Mouse (Mus musculus): ENCODE measurements at regions not wholly inside any gene's neighbourhood (a gene's known extent, or its start where the extent isn't known, plus 50 kb on each side); places are given as distances from the start of the nearest gene placed in this dataset.
A peak's percentile ranks its signal among the peaks of the same experiment; 100 is the strongest.
"Not testable (repeated sequence)": the region's sequence is repeated elsewhere in the genome, so short reads cannot be mapped to it uniquely, and the experiment has no call there.

DNA sequence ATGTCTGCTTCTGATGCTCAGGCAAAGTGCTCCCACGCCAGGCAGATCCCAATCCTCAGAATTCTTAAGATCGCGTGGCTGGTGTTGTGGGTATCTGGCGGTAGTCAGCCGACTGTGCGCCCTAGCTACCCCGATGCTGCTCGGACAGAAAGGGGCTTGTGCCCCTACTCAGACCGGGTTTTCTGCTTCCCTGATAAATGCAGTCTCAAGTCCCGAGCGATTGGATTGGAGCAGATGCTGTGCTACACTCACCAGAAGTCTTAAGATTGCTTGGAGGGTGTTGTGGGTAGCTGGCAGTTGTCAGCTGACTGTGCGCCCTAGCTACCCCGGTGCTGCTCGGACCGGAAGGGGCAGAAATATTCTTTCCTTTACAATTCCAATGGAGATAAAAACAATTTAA, 99.3 kb downstream of the Gm7489 start:
- H3K27me3 ChIP-seq; H3K9ac ChIP-seq; H3K27ac ChIP-seq; H3K4me3 ChIP-seq; H3K36me3 ChIP-seq (ENCODE audit: poor library complexity, severe bottlenecking); ATAC-seq; H3K9me3 ChIP-seq (replicated peaks); H3K4me2 ChIP-seq; H3K4me1 ChIP-seq: not testable (repeated sequence)
- 93% methylated on average over 15 of the region's 15 CpGs for WGBS

DNA sequence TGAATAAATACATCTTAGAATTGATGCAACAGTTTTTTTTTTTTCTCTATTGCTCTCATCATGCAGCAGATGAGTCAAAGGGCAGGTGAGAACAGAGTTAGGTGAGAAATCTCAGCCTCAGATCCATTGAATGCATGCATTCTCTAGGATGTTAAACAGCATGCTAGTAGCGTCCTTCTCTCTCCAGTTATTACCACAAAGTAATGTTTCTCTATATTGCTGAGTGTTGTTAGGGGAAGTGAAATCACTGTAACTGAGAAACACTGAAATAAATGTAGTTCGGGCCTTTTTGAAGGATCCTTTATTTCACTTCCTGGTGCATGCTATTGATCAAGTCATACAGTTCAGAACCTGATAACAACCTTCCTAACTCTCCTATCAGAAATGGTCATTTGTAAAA, 105.2 kb downstream of the Gm7489 start:
- H3K4me1 ChIP-seq: no peaks in the 10 kb centered on the region
- no peak overlapping the region for H3K4me3 ChIP-seq
- ATAC-seq: no peak
- no peaks in the 10 kb centered on the region for H3K36me3 ChIP-seq (ENCODE audit: poor library complexity, severe bottlenecking)
- H3K9ac ChIP-seq: no peak overlapping the region
- H3K9me3 ChIP-seq (replicated peaks): no peaks in the 10 kb centered on the region
- no peak overlapping the region for H3K27ac ChIP-seq
- H3K4me2 ChIP-seq: no peak overlapping the region
- no peaks in the 10 kb centered on the region for H3K27me3 ChIP-seq
- 89% methylated on average over 2 of the region's 2 CpGs for WGBS

DNA sequence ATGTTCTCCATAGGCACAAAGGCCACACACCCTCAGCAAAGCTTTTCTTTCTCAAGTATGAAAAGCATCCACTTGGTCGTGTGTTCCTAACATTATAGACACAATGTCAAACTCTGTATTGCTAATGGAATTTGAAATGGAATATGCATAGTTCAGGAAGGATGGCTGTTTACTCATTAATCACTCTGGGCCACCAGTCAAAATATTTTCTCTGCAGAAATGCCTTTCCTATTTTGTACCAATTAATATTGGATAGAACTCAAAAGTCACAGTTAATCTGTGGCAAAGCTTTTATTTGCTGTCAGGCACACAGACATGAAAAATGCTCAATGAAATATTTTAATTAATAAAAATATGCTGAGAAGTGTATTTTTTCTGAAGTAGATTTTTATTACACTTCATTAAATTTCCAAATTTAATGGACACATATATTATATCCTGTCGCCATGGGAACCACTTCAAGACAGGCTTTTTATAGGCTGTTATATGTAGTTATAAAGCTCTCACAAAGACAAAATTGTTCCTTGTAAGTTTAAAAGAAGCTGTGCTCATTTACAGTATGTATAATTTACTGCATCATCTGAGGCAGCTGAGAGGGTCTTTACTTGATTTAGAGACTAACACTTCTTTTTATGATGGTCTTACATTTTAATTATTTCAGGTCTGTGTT, 110.6 kb downstream of the Gm7489 start:
- H3K9ac ChIP-seq: no peak overlapping the region
- H3K9me3 ChIP-seq (replicated peaks): no peaks in the 10 kb centered on the region
- H3K4me3 ChIP-seq: no peak overlapping the region
- no peak overlapping the region for H3K4me2 ChIP-seq
- no peak for ATAC-seq
- no peaks in the 10 kb centered on the region for H3K4me1 ChIP-seq
- no peak overlapping the region for H3K27ac ChIP-seq
- WGBS: 68% methylated on average over 2 of the region's 2 CpGs
- no peaks in the 10 kb centered on the region for H3K36me3 ChIP-seq (ENCODE audit: poor library complexity, severe bottlenecking)
- no peaks in the 10 kb centered on the region for H3K27me3 ChIP-seq

DNA sequence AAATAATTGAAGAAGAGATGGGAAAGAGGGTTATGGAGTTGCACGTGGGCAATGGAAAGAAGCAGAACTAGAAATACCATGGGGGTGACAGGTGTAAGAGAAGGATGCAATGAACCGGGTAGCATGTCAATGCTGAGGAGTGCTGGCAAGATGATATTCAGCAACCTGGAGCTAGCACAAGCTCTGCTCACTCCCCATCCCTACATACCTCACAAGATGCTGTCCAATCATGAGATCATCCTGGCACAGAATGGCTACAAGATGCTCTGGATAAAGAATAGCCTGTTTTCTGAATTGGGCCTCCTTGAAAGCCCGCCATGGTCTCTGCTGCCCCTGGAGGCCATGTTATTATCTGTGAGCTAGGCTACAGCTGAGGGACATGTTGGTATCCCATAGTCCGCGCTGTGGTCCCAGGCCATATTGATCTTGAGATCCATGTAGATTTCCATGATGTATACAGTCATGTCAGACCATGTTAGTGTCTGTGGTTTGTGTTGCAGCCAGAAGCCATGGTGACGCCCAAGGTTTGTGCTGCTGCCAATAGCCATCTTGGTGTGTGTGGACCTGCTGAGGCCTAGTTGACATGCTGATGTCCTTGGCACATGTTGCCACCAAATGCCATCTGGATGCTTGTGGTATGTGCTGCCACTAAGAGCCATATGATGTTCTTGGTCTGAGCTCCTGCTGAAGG, 114.0 kb downstream of the Gm7489 start:
- ATAC-seq: no peak
- H3K4me1 ChIP-seq: no peaks in the 10 kb centered on the region
- no peaks in the 10 kb centered on the region for H3K9me3 ChIP-seq (replicated peaks)
- H3K27me3 ChIP-seq: no peaks in the 10 kb centered on the region
- no peak overlapping the region for H3K4me3 ChIP-seq
- H3K36me3 ChIP-seq (ENCODE audit: poor library complexity, severe bottlenecking): no peaks in the 10 kb centered on the region
- H3K4me2 ChIP-seq: no peak overlapping the region
- no peak overlapping the region for H3K27ac ChIP-seq
- no peak overlapping the region for H3K9ac ChIP-seq
- 98% methylated on average over 6 of the region's 6 CpGs for WGBS

DNA sequence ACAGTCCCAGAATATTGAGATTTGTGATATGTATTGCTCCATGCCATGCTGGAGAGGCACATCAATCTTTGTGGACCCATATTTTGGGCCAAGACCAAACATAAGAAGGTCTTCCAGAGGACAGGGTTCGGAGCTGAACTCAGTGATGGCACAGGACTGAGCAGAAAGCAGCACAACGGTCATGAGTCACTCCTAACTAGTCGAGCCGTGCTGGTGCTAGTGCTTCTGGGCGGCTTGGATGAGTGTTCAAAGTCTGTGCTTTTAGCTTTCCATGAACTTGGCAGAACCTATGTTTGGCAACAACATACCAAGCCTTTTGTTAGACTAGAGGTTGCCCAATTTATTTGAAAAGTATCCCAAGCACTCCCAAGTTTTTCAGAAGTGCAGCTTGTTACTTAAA, 149.1 kb downstream of the Gm7489 start:
- H3K36me3 ChIP-seq (ENCODE audit: poor library complexity, severe bottlenecking): no peaks in the 10 kb centered on the region
- H3K27ac ChIP-seq: no peak overlapping the region
- 74% methylated on average over 5 of the region's 5 CpGs for WGBS
- no peak overlapping the region for H3K9ac ChIP-seq
- ATAC-seq: no peak
- no peaks in the 10 kb centered on the region for H3K4me1 ChIP-seq
- no peaks in the 10 kb centered on the region for H3K9me3 ChIP-seq (replicated peaks)
- H3K4me3 ChIP-seq: no peak overlapping the region
- H3K4me2 ChIP-seq: no peak overlapping the region
- no peaks in the 10 kb centered on the region for H3K27me3 ChIP-seq

DNA sequence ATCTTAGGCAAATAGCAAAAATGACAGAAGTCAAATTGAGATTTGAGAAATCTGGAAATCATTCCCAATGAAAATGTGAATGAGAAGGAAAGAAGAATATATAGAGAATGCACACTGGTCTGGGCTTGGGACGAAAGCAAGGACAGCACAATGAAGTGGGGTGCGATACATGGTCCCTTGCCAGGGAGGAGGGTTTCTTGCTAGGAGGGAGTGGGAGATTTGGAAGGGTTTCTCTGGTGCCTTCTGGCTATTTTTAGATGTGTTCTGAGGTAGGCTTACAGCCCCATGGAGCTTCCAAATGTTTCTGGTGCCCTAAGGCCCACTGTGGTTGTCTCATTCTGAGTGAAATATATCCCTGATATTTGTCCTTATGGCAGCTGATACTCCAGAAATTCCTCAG, 166.0 kb downstream of the Gm7489 start:
- no peak for ATAC-seq
- Histone ChIP-seq H3K27me3 (no peaks in the 10 kb centered on the region), H3K27ac (no peak overlapping the region), H3K4me2 (no peak overlapping the region), H3K4me1 (no peaks in the 10 kb centered on the region), H3K4me3 (no peak overlapping the region), H3K36me3 (ENCODE audit: poor library complexity, severe bottlenecking) (no peaks in the 10 kb centered on the region), H3K9me3 (replicated peaks) (no peaks in the 10 kb centered on the region), H3K9ac (no peak overlapping the region)
- WGBS: 95% methylated on average over 2 of the region's 2 CpGs

DNA sequence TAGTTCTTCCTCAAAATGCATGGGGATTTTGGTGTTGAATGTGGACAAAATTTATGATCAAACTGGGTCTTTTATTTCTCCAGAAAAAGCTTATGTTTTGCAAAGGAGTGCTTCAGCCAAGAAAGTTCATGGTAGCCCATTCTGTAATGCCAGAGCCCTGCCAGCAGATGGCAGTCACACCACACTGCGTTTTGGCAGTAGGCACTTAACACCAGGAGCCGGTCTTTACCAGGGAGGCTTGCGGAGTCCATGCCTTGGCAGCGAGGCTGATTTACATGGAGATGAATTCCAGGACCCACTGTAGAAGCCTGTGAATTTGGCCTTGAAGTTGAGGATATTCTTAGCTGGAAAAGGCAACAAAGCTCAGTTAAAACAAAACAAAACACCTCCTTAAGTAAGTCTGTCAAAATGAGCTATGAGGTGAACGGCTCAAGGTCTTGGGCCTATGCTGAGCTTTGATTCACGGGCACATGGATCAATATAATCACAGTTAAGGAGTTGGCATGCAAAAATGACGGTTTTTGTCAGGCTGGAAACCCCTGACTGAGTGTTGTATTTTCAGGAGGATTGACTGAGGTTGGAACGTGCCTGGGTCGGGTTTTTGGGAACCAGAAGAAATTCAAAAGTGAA, 185.4 kb downstream of the Gm7489 start:
- H3K4me3 ChIP-seq: no peak overlapping the region
- H3K4me2 ChIP-seq: no peak overlapping the region
- H3K9me3 ChIP-seq (replicated peaks): no peaks in the 10 kb centered on the region
- ATAC-seq: peak; percentile 94
- no peak overlapping the region for H3K27ac ChIP-seq
- H3K9ac ChIP-seq: no peak overlapping the region
- H3K27me3 ChIP-seq: no peaks in the 10 kb centered on the region
- 43% methylated on average over 9 of the region's 9 CpGs for WGBS
- no peaks in the 10 kb centered on the region for H3K4me1 ChIP-seq
- H3K36me3 ChIP-seq (ENCODE audit: poor library complexity, severe bottlenecking): no peaks in the 10 kb centered on the region

DNA sequence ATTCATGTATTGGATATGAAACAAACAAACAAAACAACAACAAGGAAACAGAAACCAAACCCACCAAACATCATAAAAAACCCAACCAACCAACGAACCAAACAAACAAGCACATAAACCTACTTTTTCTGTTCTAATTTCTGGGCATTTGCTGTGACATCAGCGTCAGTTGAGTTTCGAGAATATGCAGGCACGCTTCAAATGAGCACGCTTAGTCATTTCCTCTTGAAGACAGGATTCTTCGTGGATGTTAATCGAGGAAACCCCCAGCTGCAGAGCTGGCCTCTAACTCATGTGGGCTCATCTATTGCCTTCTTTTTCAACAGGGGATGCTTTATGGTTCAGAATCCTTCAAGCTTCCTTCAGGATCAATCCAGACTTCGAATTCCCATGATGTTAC, 187.0 kb downstream of the Gm7489 start:
- Histone ChIP-seq H3K27ac (no peak overlapping the region), H3K9me3 (replicated peaks) (no peaks in the 10 kb centered on the region), H3K27me3 (no peaks in the 10 kb centered on the region), H3K4me2 (no peak overlapping the region), H3K36me3 (ENCODE audit: poor library complexity, severe bottlenecking) (no peaks in the 10 kb centered on the region), H3K4me1 (no peaks in the 10 kb centered on the region), H3K4me3 (no peak overlapping the region), H3K9ac (no peak overlapping the region)
- ATAC-seq: no peak
- WGBS: 91% methylated on average over 8 of the region's 8 CpGs

DNA sequence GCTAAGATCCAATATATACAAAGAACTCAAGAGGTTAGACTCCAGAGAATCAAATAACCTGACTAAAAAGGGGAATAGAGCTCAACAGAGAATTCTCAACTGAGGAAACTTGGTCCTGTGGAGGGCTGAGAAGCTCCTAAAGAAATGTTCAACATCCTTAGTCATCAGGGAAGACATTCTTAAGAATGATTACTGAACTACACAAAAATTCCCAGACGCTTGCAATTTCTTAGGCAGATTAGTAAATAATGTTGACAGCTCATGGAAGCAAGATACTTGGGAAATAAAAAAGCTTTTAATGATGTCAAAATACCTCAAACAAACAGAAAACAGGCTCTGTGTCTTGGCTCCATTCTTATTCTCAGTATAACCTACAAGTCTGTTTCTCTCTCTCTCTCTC, 206.6 kb downstream of the Gm7489 start:
- Histone ChIP-seq H3K27me3 (no peaks in the 10 kb centered on the region), H3K9me3 (replicated peaks) (no peaks in the 10 kb centered on the region), H3K9ac (no peak overlapping the region), H3K4me3 (no peak overlapping the region), H3K36me3 (ENCODE audit: poor library complexity, severe bottlenecking) (no peaks in the 10 kb centered on the region), H3K4me1 (no peaks in the 10 kb centered on the region), H3K27ac (no peak overlapping the region), H3K4me2 (no peak overlapping the region)
- 86% methylated on average over 1 of the region's 1 CpGs for WGBS
- no peak for ATAC-seq

DNA sequence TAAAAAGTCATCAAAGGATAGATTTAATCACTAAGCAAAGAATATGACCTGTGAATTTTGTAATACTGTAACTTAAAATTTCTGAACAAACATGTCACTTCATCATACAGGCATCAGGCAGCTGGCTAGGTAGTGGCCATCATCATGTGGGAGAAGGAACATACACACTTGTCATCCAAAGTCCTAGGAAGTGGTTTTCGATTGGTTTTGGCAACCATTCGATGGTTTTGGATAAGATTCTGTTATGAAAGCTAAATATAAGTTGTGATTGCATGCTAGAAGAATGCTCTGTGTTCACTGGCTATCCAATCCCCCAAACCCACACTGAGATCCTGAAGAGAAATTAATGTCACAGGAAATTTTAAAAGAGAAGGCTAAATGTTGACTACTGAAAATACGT, 207.7 kb downstream of the Gm7489 start:
- Histone ChIP-seq H3K4me3 (no peak overlapping the region), H3K4me2 (no peak overlapping the region), H3K9me3 (replicated peaks) (no peaks in the 10 kb centered on the region), H3K36me3 (ENCODE audit: poor library complexity, severe bottlenecking) (no peaks in the 10 kb centered on the region), H3K27ac (no peak overlapping the region), H3K27me3 (no peaks in the 10 kb centered on the region), H3K9ac (no peak overlapping the region), H3K4me1 (no peaks in the 10 kb centered on the region)
- 94% methylated on average over 3 of the region's 3 CpGs for WGBS
- ATAC-seq: no peak

DNA sequence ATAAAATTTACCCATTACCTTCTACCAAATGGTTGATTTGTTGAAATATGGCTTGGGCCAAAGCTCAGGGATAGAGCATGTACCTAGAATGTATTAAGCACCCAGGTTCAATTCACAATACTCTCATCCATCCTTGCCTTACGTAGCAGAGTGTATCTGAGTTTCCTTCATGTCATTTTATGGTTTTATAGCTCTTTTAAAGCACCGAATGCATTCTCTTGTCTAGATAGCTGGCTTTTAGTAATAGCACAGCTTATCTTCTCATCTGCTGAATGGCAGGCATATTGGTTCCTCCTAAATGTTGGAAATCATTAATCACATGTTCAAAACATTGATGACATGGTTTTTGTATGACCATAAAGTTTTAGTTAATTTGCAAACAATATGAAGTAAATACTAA, 212.8 kb downstream of the Gm7489 start:
- 86% methylated on average over 2 of the region's 2 CpGs for WGBS
- Histone ChIP-seq H3K9ac (no peak overlapping the region), H3K36me3 (ENCODE audit: poor library complexity, severe bottlenecking) (no peaks in the 10 kb centered on the region), H3K4me3 (no peak overlapping the region), H3K4me1 (no peaks in the 10 kb centered on the region), H3K27ac (no peak overlapping the region), H3K9me3 (replicated peaks) (no peaks in the 10 kb centered on the region), H3K4me2 (no peak overlapping the region), H3K27me3 (no peaks in the 10 kb centered on the region)
- no peak for ATAC-seq

DNA sequence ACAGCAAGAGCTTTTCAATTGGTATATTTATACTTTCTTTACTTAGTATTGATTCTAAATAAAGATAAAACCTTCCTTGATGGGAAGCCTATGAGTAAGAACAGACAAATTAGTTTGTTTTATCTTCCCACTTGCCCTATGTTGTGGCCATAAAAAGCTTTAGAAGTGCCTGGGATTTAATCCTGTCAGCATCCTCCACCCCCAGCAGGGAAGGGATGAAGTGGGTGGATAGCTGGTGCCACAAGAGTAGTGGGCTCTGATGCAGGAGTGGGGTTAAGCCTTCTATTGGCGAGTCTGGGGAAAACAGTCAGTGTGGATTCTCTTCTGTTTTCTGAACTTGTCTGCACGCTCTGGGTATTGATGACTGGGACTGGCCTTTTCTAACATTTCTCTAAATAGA, 227.7 kb downstream of the Gm7489 start:
- Histone ChIP-seq H3K9ac (no peak overlapping the region), H3K4me1 (no peaks in the 10 kb centered on the region), H3K4me3 (no peak overlapping the region), H3K36me3 (ENCODE audit: poor library complexity, severe bottlenecking) (no peaks in the 10 kb centered on the region), H3K27ac (no peak overlapping the region), H3K4me2 (no peak overlapping the region), H3K9me3 (replicated peaks) (no peaks in the 10 kb centered on the region), H3K27me3 (no peaks in the 10 kb centered on the region)
- 56% methylated on average over 2 of the region's 2 CpGs for WGBS
- ATAC-seq: no peak

All from forebrain, embryonic 13.5 days (tissue).